In the genomic region with DNA sequence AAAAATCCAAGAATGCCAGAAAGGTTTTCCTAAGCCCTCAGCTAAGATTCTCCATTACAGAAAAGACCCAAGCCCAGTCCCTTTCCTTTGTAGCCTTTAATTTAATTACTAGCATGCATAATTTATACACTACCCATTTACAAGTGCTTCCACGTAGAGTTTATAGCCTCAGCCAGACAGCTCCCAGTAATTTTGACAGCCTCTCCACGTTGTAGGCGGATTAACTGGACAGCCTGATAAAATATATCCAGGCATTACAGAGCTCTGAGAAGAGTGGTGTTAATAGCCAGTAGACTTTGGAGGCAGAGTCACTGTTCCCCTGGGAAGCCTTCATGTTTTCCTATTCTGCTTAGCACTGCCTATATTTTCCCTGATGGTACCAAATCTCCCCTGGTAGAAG, we compare ENCODE assay signal across 16 mouse cellular contexts.
"Had no signal": no experiment of that assay in that cellular context is flagged by ENCODE, and none has a peak within 500 bp of the region (broad histone marks: within the 10 kb centered on the region; RNA-seq: fewer than 3 reads in every experiment).

No protein-coding gene starts in this region.

- H3K4me1 ChIP-seq: limb, embryonic 12.5 days; liver, embryonic 13.5 days; lung, embryonic 15.5 days; megakaryocyte, embryonic 14.5 days had no signal

- ATAC-seq: liver, postnatal 0 days had no signal

- DNase-seq: kidney, adult 11 months; kidney, adult 9 months; kidney, postnatal 36 days; layer of hippocampus, adult 9-11 months; liver; liver, embryonic 13.5 days; liver, postnatal 0 days; lung, postnatal 14 days; right cerebral cortex, adult 18-20 months; right cerebral cortex, postnatal 25 days; thymus, postnatal 36 days had no signal

- H3K27ac ChIP-seq: kidney, postnatal 0 days; limb, embryonic 12.5 days; liver, embryonic 13.5 days; lung, embryonic 15.5 days; macrophage had no signal

- H3K9me3 ChIP-seq: limb, embryonic 12.5 days; liver, embryonic 13.5 days; lung, embryonic 15.5 days had no signal

- H3K9ac ChIP-seq: limb, embryonic 12.5 days; liver, embryonic 13.5 days; liver, postnatal 0 days; lung, embryonic 15.5 days had no signal

- H3K27me3 ChIP-seq: limb, embryonic 12.5 days; liver, embryonic 13.5 days; lung, embryonic 15.5 days; megakaryocyte, embryonic 14.5 days had no signal

- H3K36me3 ChIP-seq: limb, embryonic 12.5 days; liver, embryonic 13.5 days; lung, embryonic 15.5 days had no signal

- H3K4me2 ChIP-seq: limb, embryonic 12.5 days; liver, embryonic 13.5 days; lung, embryonic 15.5 days had no signal

- H3K4me3 ChIP-seq: limb, embryonic 12.5 days; liver, embryonic 13.5 days; lung, embryonic 15.5 days; megakaryocyte, embryonic 14.5 days had no signal
